In the genomic region with DNA sequence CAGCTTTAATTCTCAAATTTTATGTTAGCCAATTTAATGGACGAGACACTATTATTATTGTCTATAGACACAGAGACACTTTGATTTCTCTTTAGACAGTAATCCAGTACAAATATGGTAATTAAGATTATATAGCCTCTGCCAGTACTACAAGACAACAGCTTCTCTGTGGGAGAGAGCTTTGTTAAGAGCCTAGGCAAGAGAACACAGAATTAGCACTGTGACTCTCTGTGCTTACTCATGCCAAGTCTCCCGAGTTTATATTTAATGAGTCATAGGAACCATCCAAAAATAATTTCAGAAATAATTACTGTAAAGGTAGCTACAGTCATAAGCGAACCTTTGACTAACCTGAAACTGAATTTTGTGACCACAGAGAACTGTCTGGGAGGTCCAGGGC, we compare ENCODE assay signal across 32 mouse cellular contexts.
DNase-seq lines count a peak whose midpoint lies in the region; ATAC-seq and TF ChIP-seq lines count a peak whose summit lies in the region.
"Had no signal": no experiment of that assay in that cellular context is flagged by ENCODE, and none has a peak within 500 bp of the region (broad histone marks: within the 10 kb centered on the region; RNA-seq: fewer than 3 reads in every experiment).

No protein-coding gene starts in this region.

- no peak overlapping the region for H3K9ac ChIP-seq in CH12.LX (ENCODE audit: insufficient read depth, low read depth)
- H3K9ac ChIP-seq: embryonic facial prominence, embryonic 13.5 days; forebrain, embryonic 13.5 days; heart, embryonic 12.5 days; heart, embryonic 15.5 days; hindbrain, embryonic 13.5 days; intestine, embryonic 15.5 days had no signal

- DNase-seq in frontal cortex, postnatal 10 days (ENCODE audit: low spot score in 2 of 2), result no peak
- peak; percentile 18 for DNase-seq in left cerebral cortex, adult 11 months (ENCODE audit: low spot score)
- no peak for DNase-seq in left cerebral cortex, postnatal 36 days (ENCODE audit: low spot score in 2 of 2)
- no peak for DNase-seq in CH12.LX (ENCODE audit: extremely low read depth)
- DNase-seq in brain, adult 2 months (ENCODE audit: low read depth, low spot score), result peak; percentile 76
- no peak for DNase-seq in thymus, postnatal 25 days
- no peak for DNase-seq in spleen, adult 12 weeks (ENCODE audit: low spot score)
- DNase-seq: adrenal gland, adult 2 months; adrenal gland, postnatal 14 days; cerebellum, adult 11-12 months; cerebellum, adult 8-10 months; cerebellum, postnatal 10 days; cerebellum, postnatal 36 days; embryo, embryonic 11 days; gastrocnemius, postnatal 25 days; heart, adult 18-20 months; heart, postnatal 10 days; heart, postnatal 36 days had no signal

- TF ChIP-seq RAD21 in CH12.LX (IDR thresholded peaks at IDR 0.05; ENCODE audit: low read depth, low read length), result no peak

- intact Hi-C loops in left cerebral cortex, postnatal 36 days (cut with DNase I), result loop anchor here (2.0 kb wide), 1 partner anchor 14 kb away; no protein-coding TSS in a partner anchor

- in situ Hi-C loops in CH12.LX (cut with MboI; ENCODE audit: low pct_ligation_motif_present, low pct_unique_long_range_greater_than_20kb, low sequenced_read_pairs), result no loop called here

- H3K36me3 ChIP-seq in CH12.LX (replicated peaks in 1 of 2; ENCODE audit: control insufficient read depth in 1 of 2, insufficient read depth in 1 of 2, low read length in 1 of 2), result peaks cover 0 to 3% of the 10 kb centered on the region in 2 experiments
- H3K36me3 ChIP-seq: embryonic facial prominence, embryonic 10.5 days; embryonic facial prominence, embryonic 13.5 days; forebrain, embryonic 10.5 days; G1E; heart, embryonic 12.5 days; heart, embryonic 15.5 days; hindbrain, embryonic 10.5 days; hindbrain, embryonic 13.5 days; intestine, embryonic 15.5 days had no signal

- H3K4me1 ChIP-seq in CH12.LX (ENCODE audit: control insufficient read depth in 1 of 2, insufficient read depth in 2 of 2), result no peaks in the 10 kb centered on the region
- H3K4me1 ChIP-seq: embryonic facial prominence, embryonic 10.5 days; embryonic facial prominence, embryonic 13.5 days; forebrain, embryonic 10.5 days; forebrain, embryonic 13.5 days; heart, embryonic 12.5 days; heart, embryonic 15.5 days; hindbrain, embryonic 10.5 days; hindbrain, embryonic 13.5 days; intestine, embryonic 15.5 days had no signal

- no peak overlapping the region for H3K4me2 ChIP-seq in CH12.LX (ENCODE audit: insufficient read depth, low read depth, poor library complexity, severe bottlenecking)
- H3K4me2 ChIP-seq: embryonic facial prominence, embryonic 13.5 days; forebrain, embryonic 13.5 days; heart, embryonic 12.5 days; heart, embryonic 15.5 days; hindbrain, embryonic 13.5 days; intestine, embryonic 15.5 days had no signal

- no peak overlapping the region for H3K4me3 ChIP-seq in CH12.LX (replicated peaks in 1 of 3; ENCODE audit: low read depth in 2 of 3, low read length in 2 of 3, poor library complexity in 1 of 3)
- H3K4me3 ChIP-seq: embryonic facial prominence, embryonic 10.5 days; embryonic facial prominence, embryonic 13.5 days; forebrain, embryonic 10.5 days; forebrain, embryonic 13.5 days; heart, embryonic 12.5 days; heart, embryonic 15.5 days; hindbrain, embryonic 10.5 days; hindbrain, embryonic 13.5 days; intestine, embryonic 15.5 days had no signal

- TF ChIP-seq POLR2A in CH12.LX (IDR thresholded peaks at IDR 0.05; ENCODE audit: low read depth, low read length), result no peak

- dilution Hi-C loops in CH12.LX (cut with MboI; ENCODE audit: extremely low pct_ligation_motif_present, extremely low pct_unique_long_range_greater_than_20kb, low sequenced_read_pairs), result no loop called here

- TF ChIP-seq EP300 in CH12.LX (IDR thresholded peaks at IDR 0.05; ENCODE audit: low read length), result 0 out of 2 replicates have a peak, but pooled peaks have one; percentile 10

- no peaks in the 10 kb centered on the region for H3K27me3 ChIP-seq in CH12.LX (replicated peaks)
- H3K27me3 ChIP-seq: embryonic facial prominence, embryonic 13.5 days; forebrain, embryonic 13.5 days; heart, embryonic 12.5 days; heart, embryonic 15.5 days; hindbrain, embryonic 13.5 days; intestine, embryonic 15.5 days had no signal

- peak; percentile 97 for ATAC-seq in frontal cortex, adult (ENCODE audit: low TSS enrichment)
- ATAC-seq: activated CD4-positive, CD25-positive, alpha-beta regulatory T cell, adult 4 months; forebrain, embryonic 13.5 days; forebrain, embryonic 16.5 days; hindbrain, embryonic 16.5 days; intestine, embryonic 15.5 days had no signal

- H3K27ac ChIP-seq in CH12.LX (ENCODE audit: insufficient read depth, low read depth), result no peak overlapping the region
- H3K27ac ChIP-seq: embryonic facial prominence, embryonic 10.5 days; embryonic facial prominence, embryonic 13.5 days; forebrain, embryonic 10.5 days; forebrain, embryonic 13.5 days; heart, embryonic 15.5 days; hindbrain, embryonic 10.5 days; hindbrain, embryonic 13.5 days; intestine, embryonic 15.5 days had no signal

- H3K79me2 ChIP-seq in CH12.LX (replicated peaks; ENCODE audit: control insufficient read depth, extremely low read depth, insufficient read depth, poor library complexity, severe bottlenecking), result no peaks in the 10 kb centered on the region

- TF ChIP-seq CTCF in CH12.LX (conservative IDR thresholded peaks at IDR 0.05 in 1 of 2, IDR thresholded peaks at IDR 0.05 in 1 of 2; ENCODE audit: low read depth in 2 of 2, low read length in 2 of 2), result no peak

- H3K9me3 ChIP-seq in CH12.LX (replicated peaks; ENCODE audit: low read length), result no peaks in the 10 kb centered on the region
- H3K9me3 ChIP-seq: embryonic facial prominence, embryonic 10.5 days; embryonic facial prominence, embryonic 13.5 days; forebrain, embryonic 10.5 days; forebrain, embryonic 13.5 days; heart, embryonic 12.5 days; heart, embryonic 15.5 days; hindbrain, embryonic 10.5 days; hindbrain, embryonic 13.5 days; intestine, embryonic 15.5 days had no signal

TF ChIP-seq in CH12.LX, 34 proteins besides CTCF, POLR2A, EP300 and RAD21:
- TF ChIP-seq BHLHE40 (IDR thresholded peaks at IDR 0.05; ENCODE audit: low read depth, low read length), result 0 out of 2 replicates have a peak, but pooled peaks have one; percentile 16
- no peak for TF ChIP-seq CHD2 (IDR thresholded peaks at IDR 0.05; ENCODE audit: low read length)
- TF ChIP-seq KAT2A (IDR thresholded peaks at IDR 0.05; ENCODE audit: insufficient replicate concordance, low read length), result no peak
- TF ChIP-seq USF2 (conservative IDR thresholded peaks at IDR 0.05; ENCODE audit: low read depth, low read length), result no peak
- no peak for TF ChIP-seq MAZ (IDR thresholded peaks at IDR 0.05; ENCODE audit: low read depth, low read length)
- TF ChIP-seq ZNF384 (IDR thresholded peaks at IDR 0.05; ENCODE audit: low read depth, low read length), result no peak
- TF ChIP-seq MYC (IDR thresholded peaks at IDR 0.05; ENCODE audit: low read depth, low read length), result no peak

Comparison
In these comparisons a context has a peak if more than half of its experiments do, and no peak if none do; other contexts are left out.
1. DNase-seq: peak in left cerebral cortex, adult 11 months (single experiment) and brain, adult 2 months (single experiment); none in frontal cortex, postnatal 10 days (0 of 2), left cerebral cortex, postnatal 36 days (0 of 2), CH12.LX (single experiment), thymus, postnatal 25 days (single experiment) and spleen, adult 12 weeks (single experiment).